In the genomic region with DNA sequence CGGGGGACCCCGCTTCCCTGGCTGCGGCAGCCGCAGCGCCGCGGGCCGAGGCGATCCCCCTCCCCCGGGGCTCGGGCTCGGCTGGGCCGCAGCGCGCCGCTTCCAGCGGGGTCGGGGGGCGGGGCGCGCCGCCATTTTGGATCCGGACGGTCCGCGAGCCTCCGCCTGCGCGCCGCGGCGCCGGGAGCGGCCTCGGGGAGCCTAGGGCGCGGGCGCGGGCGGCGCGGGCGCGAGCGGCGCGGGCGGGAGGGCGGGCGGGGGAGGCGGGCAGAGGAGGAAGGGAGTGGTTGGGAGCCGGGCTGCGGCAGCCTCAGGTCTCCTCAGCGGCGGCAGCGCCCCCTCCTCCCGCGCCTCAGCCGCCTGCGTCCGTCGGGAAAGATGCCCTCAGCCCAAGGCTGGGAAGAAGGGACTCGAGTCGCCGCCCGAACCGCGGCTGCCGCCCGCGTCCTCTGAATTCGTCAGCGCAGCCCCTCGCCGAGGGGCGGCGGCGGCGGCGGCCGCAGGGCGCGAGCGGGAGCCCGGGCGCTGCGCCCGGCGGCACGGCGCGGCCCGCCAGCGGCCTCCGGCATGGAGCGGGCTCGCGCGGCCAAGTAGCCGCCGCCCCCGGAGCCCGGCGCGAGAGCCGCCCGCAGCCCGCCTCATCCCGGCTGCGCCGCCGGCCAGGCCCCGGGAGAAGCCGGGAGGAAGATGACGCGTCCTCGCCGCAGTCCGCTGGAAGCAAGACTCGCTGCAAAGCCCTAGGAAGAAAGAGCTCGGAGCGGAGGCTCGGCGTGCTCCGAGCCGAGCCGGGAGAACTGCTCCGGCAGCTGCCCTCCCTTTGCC, we compare ENCODE assay signal across 8 mouse cellular contexts. TPM values are rescaled to one million over a fixed set of nuclear protein-coding genes. Genes with fewer than 3 reads are reported as not detected.
DNase-seq lines count a peak whose midpoint lies in the region; ATAC-seq and TF ChIP-seq lines count a peak whose summit lies in the region.

Gene Cdc42bpa, plus strand, starts transcription at position 752 of the 822 bp plus-strand sequence.

- H3K4me3 ChIP-seq in cortical plate, adult 2 months (ENCODE audit: insufficient read depth, low read length) = peak within 1 kb of the TSS; percentile 95
- H3K4me3 ChIP-seq in hindbrain, embryonic 16.5 days (ENCODE audit: low read length) = peak within 1 kb of the TSS; percentile 91

- H3K27me3 ChIP-seq in hindbrain, embryonic 16.5 days (replicated peaks; ENCODE audit: control insufficient read depth, insufficient read depth, low read length) = no peaks in the 10 kb centered on the region

- H3K4me1 ChIP-seq in cortical plate, adult 2 months (ENCODE audit: control insufficient read depth, insufficient read depth, low read length) = no peaks in the 10 kb centered on the region; the same call in 1 of the 2 replicates
- H3K4me1 ChIP-seq in hindbrain, embryonic 16.5 days (ENCODE audit: control insufficient read depth, insufficient read depth, low read depth, low read length) = peaks cover 19% of the 10 kb centered on the region

- no peaks in the 10 kb centered on the region for H3K9me3 ChIP-seq in hindbrain, embryonic 16.5 days (ENCODE audit: control insufficient read depth, low read length)

- H3K9ac ChIP-seq in hindbrain, embryonic 16.5 days (ENCODE audit: low read depth, low read length) = peak within 1 kb of the TSS; percentile 99

- peak; percentile 41; the same call in 1 of the 2 replicates for TF ChIP-seq POLR2A in cortical plate, adult 2 months (IDR thresholded peaks at IDR 0.05; ENCODE audit: extremely low read depth, insufficient read depth, low read length)

- DNase-seq in gastrocnemius, adult 8-10 months (ENCODE audit: low spot score in 2 of 2) = peak; percentile 58 to 65
- DNase-seq in left cerebral cortex, adult 18-20 months (ENCODE audit: low spot score in 2 of 2) = peak; percentile 68 to 78
- peak; percentile 84 to 89 for DNase-seq in lung, postnatal 4 days
- peak; percentile 54 to 64 for DNase-seq in right cerebral cortex, adult 2 months (ENCODE audit: low spot score in 2 of 2)
- DNase-seq in urinary bladder, postnatal 10 days (ENCODE audit: low spot score) = peak; percentile 33

- WGBS in hindbrain, embryonic 16.5 days = under 1% methylated on average over 48 of the region's 128 CpGs

- H3K27ac ChIP-seq in cortical plate, adult 2 months (ENCODE audit: insufficient read depth, low read length) = peak within 1 kb of the TSS; percentile 99
- H3K27ac ChIP-seq in hindbrain, embryonic 16.5 days (ENCODE audit: low read depth, low read length) = peak within 1 kb of the TSS; percentile 98

- no peak for TF ChIP-seq CTCF in cortical plate, adult 2 months (IDR thresholded peaks at IDR 0.05; ENCODE audit: extremely low read depth, insufficient read depth, low read length)

- ATAC-seq in activated CD4-positive, CD25-positive, alpha-beta regulatory T cell, adult 4 months = peak; percentile 29
- ATAC-seq in hindbrain, embryonic 16.5 days = peak; percentile 94

- no peaks in the 10 kb centered on the region for H3K36me3 ChIP-seq in hindbrain, embryonic 16.5 days (ENCODE audit: control insufficient read depth, insufficient read depth, low read length)

- peak within 1 kb of the TSS; percentile 95 for H3K4me2 ChIP-seq in hindbrain, embryonic 16.5 days (ENCODE audit: low read length)

RNA-seq across cellular contexts. Expression of gene Cdc42bpa, which starts in this region (rescaled TPM):
- under 1 TPM in 1 of 2 experiments, not detected in 1; 0.25 TPM for polyA plus RNA-seq in activated CD4-positive, CD25-positive, alpha-beta regulatory T cell, adult 4 months (2017; shearing (Covaris generic))
- polyA plus RNA-seq in cortical plate, adult 2 months (2012; rRNA removed) = 147 and 157 TPM in 2 replicates
- total RNA-seq in gastrocnemius, adult 8-10 months (2022) = 10 to 100 TPM; 18.8 to 27.4 (median 24.2) TPM
- 24.8 and 34.5 TPM in 2 replicates for polyA plus RNA-seq in hindbrain, embryonic 16.5 days (2015; fragmentation: Nextera tagmentation; extraction: Ambion mirVana)
- 100 to 1,000 TPM; 223 to 236 TPM for total RNA-seq in left cerebral cortex, adult 18-20 months (2021)

Comparison
In these comparisons a context has a peak if more than half of its experiments do, and no peak if none do; other contexts are left out.
1. Peak in every context shown above with its lines: DNase-seq, ATAC-seq, H3K4me3 ChIP-seq and H3K27ac ChIP-seq.
2. RNA of gene Cdc42bpa (total RNA-seq): 223 to 236 TPM in left cerebral cortex, adult 18-20 months; 18.8 to 27.4 TPM in gastrocnemius, adult 8-10 months; every median in the first group is over 4 times any median in the second.
3. RNA of gene Cdc42bpa (polyA plus RNA-seq): 147 to 157 TPM in cortical plate, adult 2 months and 24.8 to 34.5 TPM in hindbrain, embryonic 16.5 days; 0.25 TPM in activated CD4-positive, CD25-positive, alpha-beta regulatory T cell, adult 4 months; every median in the first group is over 10 times any median in the second.
4. Peak in ATAC-seq in activated CD4-positive, CD25-positive, alpha-beta regulatory T cell, adult 4 months; RNA of the gene not detected or under 1 TPM.
5. DNase-seq: peak in every context shown above with its lines; median percentile 86 in lung, postnatal 4 days; 73 in left cerebral cortex, adult 18-20 months; 62 in gastrocnemius, adult 8-10 months; 59 in right cerebral cortex, adult 2 months; 33 in urinary bladder, postnatal 10 days.